Mouse (Mus musculus): ENCODE measurements around the gene Ptprn2. TPM values are rescaled to one million over a fixed set of nuclear protein-coding genes. Genes with fewer than 3 reads are reported as not detected.
"Not testable (repeated sequence)": the region's sequence is repeated elsewhere in the genome, so short reads cannot be mapped to it uniquely, and the experiment has no call there.

The Ptprn2 gene
- polyA plus RNA-seq, 1 experiment from 2014 or later, result 0.08 TPM

DNA sequence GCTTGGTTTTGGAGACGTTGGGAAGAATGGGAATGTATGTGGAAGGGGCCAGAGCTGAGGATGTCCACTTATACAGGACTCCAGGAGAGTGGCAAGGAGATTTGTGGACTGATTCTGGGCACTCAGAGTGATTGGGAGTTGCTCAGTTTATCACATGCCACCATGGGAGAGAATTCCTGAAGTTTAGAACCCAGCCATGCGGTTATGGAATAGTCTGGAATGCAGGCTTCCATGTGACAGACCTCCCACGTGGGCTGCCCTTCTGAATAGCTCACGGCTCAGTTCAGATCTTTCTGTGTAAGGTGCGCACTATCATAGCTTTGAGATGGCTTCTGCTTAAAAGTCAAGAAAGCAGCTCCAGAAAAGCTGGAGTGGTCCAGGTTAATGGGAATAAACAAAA lies 88.6 kb downstream of the Ptprn2 start:
- no peaks in the 10 kb centered on the region for H3K4me1 ChIP-seq
- no peak overlapping the region for H3K27ac ChIP-seq
- no peak overlapping the region for H3K4me2 ChIP-seq
- no peaks in the 10 kb centered on the region for H3K9me3 ChIP-seq
- H3K9ac ChIP-seq, result no peak overlapping the region
- H3K27me3 ChIP-seq, result no peaks in the 10 kb centered on the region
- no peak overlapping the region for H3K4me3 ChIP-seq
- 72% methylated on average over 5 of the region's 5 CpGs for WGBS
- no peaks in the 10 kb centered on the region for H3K36me3 ChIP-seq
- no peak for ATAC-seq (ENCODE audit: insufficient number of reproducible peaks, insufficient read depth, low FRiP score, low TSS enrichment, low read depth)

DNA sequence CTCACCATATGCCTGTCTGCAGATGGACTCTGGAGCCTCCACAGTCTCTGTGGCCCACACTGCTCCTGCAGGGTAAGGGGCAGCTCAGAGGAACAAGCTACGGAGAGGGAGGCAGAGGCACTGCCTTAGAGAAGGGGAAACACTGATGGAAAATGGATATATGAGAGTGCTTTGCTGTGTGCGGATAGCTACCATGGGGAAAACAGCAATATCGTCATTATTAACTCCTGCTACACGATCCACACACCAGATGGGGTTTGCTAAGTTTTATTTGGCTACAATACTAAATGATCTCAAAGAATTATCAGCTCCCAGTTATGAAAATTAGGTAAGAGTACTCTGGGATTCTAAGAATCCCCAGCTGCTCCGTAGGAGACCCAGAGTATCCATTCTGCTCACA lies 89.2 kb downstream of the Ptprn2 start:
- H3K36me3 ChIP-seq, result no peaks in the 10 kb centered on the region
- ATAC-seq (ENCODE audit: insufficient number of reproducible peaks, insufficient read depth, low FRiP score, low TSS enrichment, low read depth), result no peak
- no peaks in the 10 kb centered on the region for H3K4me1 ChIP-seq
- 70% methylated on average over 5 of the region's 5 CpGs for WGBS
- no peak overlapping the region for H3K4me3 ChIP-seq
- no peak overlapping the region for H3K9ac ChIP-seq
- no peak overlapping the region for H3K27ac ChIP-seq
- no peaks in the 10 kb centered on the region for H3K9me3 ChIP-seq
- no peak overlapping the region for H3K4me2 ChIP-seq
- H3K27me3 ChIP-seq, result no peaks in the 10 kb centered on the region

DNA sequence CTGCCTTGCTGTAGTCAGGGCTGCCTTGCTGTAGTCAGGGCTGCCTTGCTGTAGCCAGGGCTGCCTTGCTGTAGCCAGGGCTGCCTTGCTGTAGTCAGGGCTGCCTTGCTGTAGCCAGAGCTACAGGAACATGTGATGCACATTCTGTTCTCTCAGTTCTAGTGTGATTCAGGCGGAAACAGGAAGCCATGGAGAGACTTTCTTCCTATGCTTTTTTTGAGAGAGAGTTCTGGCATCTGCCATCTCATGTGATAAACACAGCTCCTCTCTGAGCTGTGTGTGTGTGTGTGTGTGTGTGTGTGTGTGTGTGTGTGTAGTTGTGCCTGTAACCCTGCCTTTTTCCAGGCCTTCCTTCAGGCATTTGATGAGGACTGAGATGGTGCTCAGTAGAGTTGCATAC lies 92.4 kb downstream of the Ptprn2 start:
- not testable (repeated sequence) for ATAC-seq (ENCODE audit: insufficient number of reproducible peaks, insufficient read depth, low FRiP score, low TSS enrichment, low read depth); H3K36me3 ChIP-seq; H3K9ac ChIP-seq; H3K4me3 ChIP-seq; H3K9me3 ChIP-seq; H3K27ac ChIP-seq; H3K27me3 ChIP-seq; H3K4me2 ChIP-seq; H3K4me1 ChIP-seq
- 62% methylated on average over 1 of the region's 1 CpGs for WGBS

DNA sequence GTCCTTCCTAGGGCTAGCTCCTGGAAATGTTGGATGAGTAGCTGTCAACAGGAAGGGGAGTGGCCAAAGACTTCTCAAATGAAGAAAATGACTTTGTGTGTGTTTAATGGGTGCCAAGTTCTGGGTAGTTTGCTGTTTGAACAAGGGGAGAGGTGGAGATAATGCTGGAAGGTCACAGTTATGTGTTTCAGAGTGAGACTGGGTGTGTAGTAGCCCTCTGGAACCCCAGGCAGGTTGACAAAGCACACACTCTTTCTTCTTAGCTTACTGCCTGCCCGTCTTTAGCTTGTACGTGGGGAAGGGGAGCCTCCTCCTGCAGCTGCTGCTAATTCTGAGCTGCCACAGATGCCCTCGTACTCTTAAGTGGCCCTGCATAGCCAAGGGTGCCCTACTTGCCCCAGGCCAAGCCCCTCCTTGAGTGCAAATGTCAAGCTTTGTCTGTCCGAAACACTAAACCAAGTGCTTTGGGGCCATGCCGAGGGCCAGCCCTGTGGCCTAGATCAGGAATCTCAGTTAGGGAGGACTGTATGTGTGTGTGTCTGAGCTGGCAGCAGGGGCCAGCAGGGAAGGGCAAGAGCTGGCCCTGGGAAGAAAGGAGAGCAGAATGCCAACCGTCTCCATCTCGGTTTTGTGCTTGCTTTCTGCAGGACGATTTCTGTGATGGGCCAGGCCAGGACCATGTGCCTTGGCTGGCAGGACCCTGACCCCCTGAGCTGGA lies 95.5 kb downstream of the Ptprn2 start:
- Histone ChIP-seq H3K4me1 (no peaks in the 10 kb centered on the region), H3K9me3 (no peaks in the 10 kb centered on the region), H3K27ac (no peak overlapping the region), H3K4me2 (no peak overlapping the region), H3K9ac (no peak overlapping the region), H3K4me3 (no peak overlapping the region), H3K36me3 (no peaks in the 10 kb centered on the region), H3K27me3 (no peaks in the 10 kb centered on the region)
- no peak for ATAC-seq (ENCODE audit: insufficient number of reproducible peaks, insufficient read depth, low FRiP score, low TSS enrichment, low read depth)
- 51% methylated on average over 8 of the region's 8 CpGs for WGBS

DNA sequence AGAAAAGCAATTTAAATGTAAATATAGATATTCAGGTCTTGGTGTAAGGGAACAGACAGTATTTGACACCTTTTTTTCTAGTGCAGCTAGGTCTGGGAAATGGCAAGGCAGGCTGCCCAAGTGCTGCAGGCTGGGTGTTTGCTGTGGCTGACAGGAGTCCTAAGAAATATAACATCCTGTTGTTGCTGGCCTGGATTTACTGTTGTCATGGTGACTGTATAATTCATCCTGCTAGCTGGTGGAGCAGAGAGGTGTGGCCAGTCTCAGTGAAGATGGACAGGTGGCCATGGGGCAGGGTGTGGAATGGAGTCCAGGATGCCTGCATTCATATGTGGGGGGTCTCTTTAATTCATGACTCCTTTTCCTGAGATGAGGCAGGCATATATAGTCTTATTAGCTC lies 96.3 kb downstream of the Ptprn2 start:
- H3K27me3 ChIP-seq, result no peaks in the 10 kb centered on the region
- no peak for ATAC-seq (ENCODE audit: insufficient number of reproducible peaks, insufficient read depth, low FRiP score, low TSS enrichment, low read depth)
- no peak overlapping the region for H3K27ac ChIP-seq
- H3K9me3 ChIP-seq, result no peaks in the 10 kb centered on the region
- no peak overlapping the region for H3K9ac ChIP-seq
- H3K4me2 ChIP-seq, result no peak overlapping the region
- no peak overlapping the region for H3K4me3 ChIP-seq
- H3K4me1 ChIP-seq, result no peaks in the 10 kb centered on the region
- H3K36me3 ChIP-seq, result no peaks in the 10 kb centered on the region

DNA sequence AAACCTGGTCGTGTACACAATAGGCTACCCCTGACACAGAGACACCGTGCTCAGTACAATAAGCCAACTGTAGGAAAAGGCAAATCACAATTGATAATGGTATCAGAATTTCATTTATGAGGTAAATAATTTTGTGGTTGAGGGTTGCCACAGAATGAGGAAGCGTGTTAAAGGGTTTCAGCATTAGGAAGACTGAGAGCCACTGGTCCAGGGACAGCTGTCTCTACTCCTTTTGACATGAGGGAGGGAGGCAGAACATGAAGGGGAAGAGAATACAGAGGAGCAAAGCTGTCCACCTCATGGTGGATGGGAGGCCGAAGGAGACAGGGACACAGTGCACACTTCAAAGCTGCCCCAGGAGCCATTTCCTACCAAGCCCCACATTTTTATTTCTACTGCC lies 97.3 kb downstream of the Ptprn2 start:
- no peaks in the 10 kb centered on the region for H3K4me1 ChIP-seq
- H3K27ac ChIP-seq, result no peak overlapping the region
- 81% methylated on average over 4 of the region's 4 CpGs for WGBS
- no peaks in the 10 kb centered on the region for H3K36me3 ChIP-seq
- H3K27me3 ChIP-seq, result no peaks in the 10 kb centered on the region
- no peak overlapping the region for H3K4me3 ChIP-seq
- no peak for ATAC-seq (ENCODE audit: insufficient number of reproducible peaks, insufficient read depth, low FRiP score, low TSS enrichment, low read depth)
- no peaks in the 10 kb centered on the region for H3K9me3 ChIP-seq
- no peak overlapping the region for H3K9ac ChIP-seq
- no peak overlapping the region for H3K4me2 ChIP-seq

DNA sequence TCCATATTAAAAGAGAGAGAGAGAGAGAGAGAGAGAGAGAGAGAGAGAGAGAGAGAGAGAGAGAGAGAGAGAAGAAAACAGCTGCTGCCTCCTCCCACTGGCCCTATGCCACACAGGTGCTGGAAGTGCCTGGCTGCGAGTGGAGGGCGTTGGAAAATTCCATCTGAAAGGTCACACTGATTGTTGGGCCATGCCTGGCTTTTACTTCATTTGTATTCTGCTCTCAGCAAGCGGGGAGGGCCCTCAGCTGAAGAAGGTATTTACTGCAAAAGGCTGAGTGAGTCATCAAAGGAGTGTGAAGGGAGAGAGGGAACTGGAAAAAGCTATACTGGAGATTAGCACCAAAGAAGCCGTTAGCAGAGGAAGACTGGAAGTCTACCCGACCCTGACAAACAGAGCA lies 99.5 kb downstream of the Ptprn2 start:
- Histone ChIP-seq H3K27me3 (no peaks in the 10 kb centered on the region), H3K9me3 (no peaks in the 10 kb centered on the region), H3K36me3 (no peaks in the 10 kb centered on the region), H3K4me3 (no peak overlapping the region), H3K4me2 (no peak overlapping the region), H3K4me1 (no peaks in the 10 kb centered on the region), H3K27ac (no peak overlapping the region), H3K9ac (no peak overlapping the region)
- 45% methylated on average over 5 of the region's 5 CpGs for WGBS
- no peak for ATAC-seq (ENCODE audit: insufficient number of reproducible peaks, insufficient read depth, low FRiP score, low TSS enrichment, low read depth)

DNA sequence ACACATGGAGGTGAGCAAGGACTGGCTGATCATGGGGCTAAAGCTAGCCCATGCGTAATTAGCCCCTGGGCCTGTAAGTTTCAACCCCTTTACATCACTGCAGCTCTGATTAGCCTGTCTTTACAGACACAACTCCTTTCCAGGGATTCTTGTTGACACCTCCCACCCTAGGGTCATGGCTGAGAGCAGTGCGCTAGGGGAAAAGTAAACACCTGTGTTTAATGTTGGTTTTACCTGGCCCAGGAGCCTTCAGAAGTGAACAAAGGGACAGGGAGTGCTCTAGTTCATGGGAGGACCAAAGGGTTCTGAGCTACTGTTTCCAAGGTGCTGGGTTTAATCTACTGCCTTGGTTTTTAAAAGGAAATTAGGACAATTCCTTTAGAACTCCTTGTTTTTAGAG lies 100.6 kb downstream of the Ptprn2 start:
- Histone ChIP-seq H3K4me3 (no peak overlapping the region), H3K27ac (no peak overlapping the region), H3K4me1 (no peaks in the 10 kb centered on the region), H3K36me3 (no peaks in the 10 kb centered on the region), H3K27me3 (no peaks in the 10 kb centered on the region), H3K9me3 (no peaks in the 10 kb centered on the region), H3K9ac (no peak overlapping the region), H3K4me2 (no peak overlapping the region)
- 78% methylated on average over 2 of the region's 2 CpGs for WGBS
- ATAC-seq (ENCODE audit: insufficient number of reproducible peaks, insufficient read depth, low FRiP score, low TSS enrichment, low read depth), result no peak

DNA sequence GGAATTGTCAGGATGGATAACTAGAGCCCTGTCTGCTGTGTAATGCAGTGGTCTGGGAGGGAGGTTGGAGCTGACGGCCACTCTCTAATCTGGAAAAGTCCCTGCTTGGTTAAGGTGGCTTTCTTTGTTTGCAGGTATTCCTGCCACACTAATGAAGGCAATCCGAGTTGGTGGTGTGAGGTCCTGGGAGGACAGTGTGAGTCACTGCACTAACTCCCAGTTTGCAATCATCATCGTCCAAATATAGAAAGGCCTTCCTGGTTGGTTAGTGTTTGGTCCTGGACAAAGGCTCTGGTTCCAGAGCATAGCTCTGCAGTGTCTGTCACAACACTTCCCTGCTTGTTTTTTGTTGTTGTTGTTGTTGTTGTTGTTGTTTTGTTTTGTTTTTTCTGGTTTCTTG lies 102.0 kb downstream of the Ptprn2 start:
- Histone ChIP-seq H3K9ac (no peak overlapping the region), H3K4me3 (no peak overlapping the region), H3K27me3 (no peaks in the 10 kb centered on the region), H3K27ac (no peak overlapping the region), H3K4me2 (no peak overlapping the region), H3K4me1 (no peaks in the 10 kb centered on the region), H3K9me3 (no peaks in the 10 kb centered on the region), H3K36me3 (no peaks in the 10 kb centered on the region)
- WGBS, result 65% methylated on average over 3 of the region's 3 CpGs
- ATAC-seq (ENCODE audit: insufficient number of reproducible peaks, insufficient read depth, low FRiP score, low TSS enrichment, low read depth), result no peak

DNA sequence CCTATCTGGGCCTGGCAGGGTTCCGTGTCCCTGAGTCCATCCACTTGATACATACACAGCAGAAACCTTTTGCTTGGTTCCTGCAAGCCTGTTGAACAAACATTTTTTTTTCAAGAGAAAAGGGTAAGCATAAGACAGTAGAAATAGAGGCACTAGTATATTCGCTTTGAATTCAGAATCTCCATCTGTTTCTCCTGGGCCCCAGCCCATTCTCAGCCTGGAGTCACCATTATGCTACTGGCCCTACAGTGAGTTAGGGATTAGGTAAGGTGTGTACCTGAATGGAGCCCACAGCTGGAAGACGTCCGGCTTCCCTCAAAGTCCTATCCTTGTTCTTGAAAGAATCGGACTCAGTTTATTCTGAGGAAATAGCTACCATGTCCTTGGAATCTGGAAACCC lies 104.6 kb downstream of the Ptprn2 start:
- Histone ChIP-seq H3K27ac (no peak overlapping the region), H3K9ac (no peak overlapping the region), H3K27me3 (no peaks in the 10 kb centered on the region), H3K4me1 (no peaks in the 10 kb centered on the region), H3K4me2 (no peak overlapping the region), H3K4me3 (no peak overlapping the region), H3K36me3 (no peaks in the 10 kb centered on the region), H3K9me3 (no peaks in the 10 kb centered on the region)
- 85% methylated on average over 5 of the region's 5 CpGs for whole genome bisulfite sequencing
- ATAC-seq (ENCODE audit: insufficient number of reproducible peaks, insufficient read depth, low FRiP score, low TSS enrichment, low read depth), result no peak

DNA sequence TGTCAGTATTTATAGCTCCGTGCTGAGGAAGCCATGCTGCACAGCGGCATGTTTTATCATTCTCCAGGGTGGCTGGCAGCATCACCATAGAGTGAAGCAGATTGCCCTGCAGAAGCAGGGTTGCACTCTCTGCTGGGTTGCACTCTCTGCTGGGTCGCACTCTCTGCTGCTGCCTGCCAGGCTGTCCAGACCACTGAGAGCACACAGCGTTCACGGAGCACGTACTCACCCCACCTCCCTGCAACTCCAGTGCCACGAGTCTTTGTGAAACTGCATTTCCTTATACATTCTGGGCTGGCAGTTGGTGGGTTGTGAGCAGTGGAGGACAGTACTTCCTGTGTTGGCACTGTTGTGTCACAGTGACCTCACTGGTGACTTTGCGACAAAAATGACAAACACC lies 108.9 kb downstream of the Ptprn2 start:
- no peaks in the 10 kb centered on the region for H3K9me3 ChIP-seq
- whole genome bisulfite sequencing, result 82% methylated on average over 8 of the region's 8 CpGs

DNA sequence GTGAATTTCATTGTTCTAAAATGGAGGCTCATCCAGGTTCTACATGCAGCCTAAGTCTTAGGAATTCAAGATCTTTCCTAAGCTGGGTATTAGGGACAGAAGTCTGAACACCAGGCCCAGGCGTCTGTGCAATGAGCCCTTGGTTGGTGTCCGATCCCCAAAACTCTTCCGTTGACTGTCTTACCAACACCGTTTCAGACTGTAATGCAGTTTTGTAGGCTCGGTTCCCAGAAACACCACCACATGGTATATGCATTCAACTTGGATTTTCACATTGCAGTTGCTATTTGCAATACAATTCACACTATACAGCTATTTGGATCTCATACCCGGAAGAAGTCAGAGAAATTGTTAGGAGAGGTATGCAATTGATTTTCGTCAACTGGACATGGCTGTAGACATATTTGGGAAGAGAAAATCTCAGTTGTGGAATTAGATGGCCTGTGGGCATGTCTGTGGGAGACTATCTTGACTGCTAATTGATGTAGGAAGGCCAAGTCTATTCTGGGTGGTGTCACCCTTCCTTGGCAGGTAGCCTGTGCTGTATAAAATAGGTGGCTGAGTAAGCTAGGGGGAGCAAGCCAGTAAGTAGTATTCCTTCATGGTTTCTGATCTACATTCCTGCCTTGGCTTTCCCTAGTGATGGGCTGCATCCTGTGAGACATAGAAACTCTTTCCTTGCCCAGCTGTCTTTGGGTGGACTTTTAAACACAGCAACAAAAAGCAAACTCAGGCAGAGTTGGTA lies 109.5 kb downstream of the Ptprn2 start:
- Histone ChIP-seq H3K9me3 (no peaks in the 10 kb centered on the region), H3K27me3 (no peaks in the 10 kb centered on the region), H3K4me1 (no peaks in the 10 kb centered on the region), H3K4me2 (no peak overlapping the region), H3K4me3 (no peak overlapping the region), H3K27ac (no peak overlapping the region), H3K9ac (no peak overlapping the region), H3K36me3 (no peaks in the 10 kb centered on the region)
- WGBS, result 89% methylated on average over 7 of the region's 7 CpGs
- no peak for ATAC-seq (ENCODE audit: insufficient number of reproducible peaks, insufficient read depth, low FRiP score, low TSS enrichment, low read depth)

More for the DNA sequence above, 108.9 kb downstream of the Ptprn2 start:
- no peak overlapping the region for H3K4me3 ChIP-seq
- ATAC-seq (ENCODE audit: insufficient number of reproducible peaks, insufficient read depth, low FRiP score, low TSS enrichment, low read depth), result no peak
- no peaks in the 10 kb centered on the region for H3K4me1 ChIP-seq
- H3K36me3 ChIP-seq, result no peaks in the 10 kb centered on the region
- H3K4me2 ChIP-seq, result no peak overlapping the region
- no peak overlapping the region for H3K9ac ChIP-seq
- H3K27ac ChIP-seq, result no peak overlapping the region
- H3K27me3 ChIP-seq, result no peaks in the 10 kb centered on the region

All from embryonic facial prominence, embryonic 13.5 days (tissue).